Mouse (Mus musculus): ENCODE data around the gene Sppl2c.
A peak's percentile ranks its signal among the peaks of the same experiment; 100 is the strongest.
"Not testable (repeated sequence)": the region's sequence is repeated elsewhere in the genome, so short reads cannot be mapped to it uniquely, and the experiment has no call there.

Gene Sppl2c

DNA sequence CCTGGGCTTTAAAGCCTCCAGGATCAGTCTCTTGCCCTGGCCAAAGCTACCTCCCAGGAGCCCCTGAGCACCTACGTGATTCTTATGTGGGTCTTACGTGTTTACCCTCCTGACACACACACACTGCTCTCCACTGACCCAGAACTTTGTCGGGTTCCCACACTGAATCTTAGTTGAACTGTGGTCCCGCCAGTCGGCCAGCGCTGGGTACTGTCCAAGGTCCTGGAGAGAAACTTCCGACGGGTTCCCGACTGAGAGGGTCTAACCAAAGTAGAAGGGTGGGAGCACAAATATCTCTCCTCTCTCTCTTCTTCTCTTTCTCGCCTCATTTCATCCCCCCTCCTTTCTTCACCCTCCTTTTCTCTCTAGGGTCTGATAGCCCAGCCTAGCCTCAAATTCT is 11.7 kb downstream of the Sppl2c start:
- no peak for DNase-seq

- DNase-seq = no peak
Observed at GRCm38 (mm10) chr11:104203271-104203670, 17.1 kb downstream of the Sppl2c start.

DNA sequence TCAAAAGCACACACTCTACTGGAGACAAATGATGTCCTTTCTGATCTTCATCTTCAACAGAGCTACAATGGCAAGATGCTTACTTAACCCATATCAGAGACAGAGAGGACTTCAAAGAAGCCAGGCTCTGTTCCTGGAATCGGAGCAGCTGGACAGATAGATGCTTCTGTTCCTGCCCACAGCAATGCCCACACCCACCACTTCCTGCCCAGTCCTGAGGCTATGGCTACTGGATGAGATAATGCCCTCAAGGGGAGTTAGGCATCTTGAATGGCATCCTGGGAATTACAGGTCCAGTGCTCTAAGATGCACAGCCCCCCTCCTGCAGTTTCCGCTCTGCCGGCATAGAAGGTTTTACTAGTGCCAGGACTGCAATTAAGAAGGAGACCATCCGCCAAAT is 20.4 kb downstream of the Sppl2c start:
- no peak for DNase-seq

- DNase-seq = no peak
Observed at GRCm38 (mm10) chr11:104209041-104209440, 22.9 kb downstream of the Sppl2c start.

DNA sequence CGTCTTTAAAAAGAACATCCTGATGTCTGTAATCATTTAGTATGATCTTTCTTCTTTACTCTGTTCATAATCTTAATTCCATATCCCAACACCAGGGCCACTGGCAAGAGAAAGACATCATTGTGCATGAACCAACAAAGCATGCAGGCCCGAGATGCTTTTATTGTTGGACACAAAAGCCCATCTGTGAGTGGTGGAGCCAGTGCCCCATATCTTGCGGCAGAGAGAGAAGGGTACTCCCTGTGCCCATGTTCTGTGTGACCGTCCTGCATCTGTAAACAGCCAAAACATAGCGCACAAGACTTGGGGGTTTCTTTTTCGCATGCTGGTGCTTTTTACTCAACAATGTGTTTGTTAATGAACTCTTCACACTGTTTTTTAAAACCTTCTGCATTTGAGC is 25.1 kb downstream of the Sppl2c start:
- DNase-seq = no peak

DNA sequence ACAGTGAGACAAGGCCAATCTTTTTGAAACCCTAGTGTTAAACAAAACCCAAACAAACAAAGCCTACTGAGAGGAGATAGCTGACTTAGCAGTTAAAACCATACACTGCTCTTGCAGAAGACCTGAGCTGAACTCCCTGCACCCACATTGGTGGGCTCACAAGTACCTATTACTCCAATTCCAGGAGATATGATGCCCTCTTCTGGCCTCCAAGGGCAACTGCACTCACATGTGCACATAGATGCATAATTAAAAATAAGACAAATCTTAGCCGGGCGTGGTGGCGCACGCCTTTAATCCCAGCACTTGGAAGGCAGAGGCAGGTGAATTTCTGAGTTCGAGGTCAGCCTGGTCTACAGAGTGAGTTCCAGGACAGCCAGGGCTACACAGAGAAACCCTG is 28.0 kb downstream of the Sppl2c start:
- not testable (repeated sequence) for DNase-seq

DNA sequence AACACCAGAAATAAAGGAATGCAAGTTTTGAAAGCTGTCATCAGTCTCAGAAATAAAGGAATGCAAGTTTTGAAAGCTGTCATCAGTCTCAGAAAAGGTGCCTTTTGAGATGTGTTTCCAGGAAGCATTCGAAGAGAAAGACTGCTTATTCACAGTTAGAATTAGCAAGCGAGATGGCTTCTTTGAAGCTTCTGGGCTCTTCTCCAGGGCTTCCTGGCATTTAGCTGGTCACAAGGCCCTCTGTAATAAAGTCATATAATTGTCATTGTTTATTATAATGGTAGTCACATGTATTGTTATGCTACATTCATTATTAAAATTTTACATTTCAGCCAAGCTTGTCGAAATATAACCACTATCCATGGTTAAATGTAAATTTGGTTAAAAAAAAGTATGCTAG is 31.9 kb downstream of the Sppl2c start:
- no peak for DNase-seq

DNA sequence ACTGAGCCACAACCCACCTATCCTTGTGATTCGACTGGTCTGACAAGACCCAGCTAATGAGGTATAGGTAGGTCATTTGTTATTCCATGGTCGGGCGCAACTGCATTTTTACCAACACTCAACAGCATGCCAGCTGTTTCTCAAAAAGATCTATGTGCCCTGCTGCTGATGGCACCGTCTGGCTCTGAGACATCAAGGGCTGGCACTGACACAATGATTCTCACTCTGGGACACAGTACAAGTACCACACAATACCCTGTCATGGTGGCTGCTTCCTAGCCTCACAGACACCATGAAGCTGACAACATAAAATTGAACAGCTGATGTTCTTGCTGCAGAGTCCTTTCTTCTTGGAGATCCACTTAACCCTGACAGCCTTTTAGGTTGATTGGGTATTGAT is 34.2 kb downstream of the Sppl2c start:
- DNase-seq = no peak

DNA sequence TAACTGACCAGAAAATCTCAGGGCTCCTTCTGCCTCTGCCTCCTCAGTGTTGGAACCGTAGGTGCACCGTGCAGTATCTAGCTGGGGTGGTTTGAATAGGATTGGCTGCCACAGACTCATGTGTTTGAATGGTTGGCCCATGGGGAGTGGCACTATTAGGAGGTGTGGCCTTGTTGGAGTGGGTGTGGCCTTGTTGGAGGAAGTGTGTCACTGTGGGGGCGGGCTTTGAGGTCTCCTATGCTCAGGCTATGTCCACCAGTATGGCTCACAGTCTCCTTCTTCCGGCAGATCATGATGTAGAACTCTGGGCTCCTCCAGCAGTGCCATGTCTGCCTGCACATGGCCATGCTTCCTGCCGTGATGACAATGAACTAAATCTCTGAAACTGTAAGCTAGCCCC is 35.6 kb downstream of the Sppl2c start:
- DNase-seq = no peak

GRCm38 (mm10) chr11:104223301-104223700 is 37.2 kb downstream of the Sppl2c start:
- DNase-seq = no peak

DNA sequence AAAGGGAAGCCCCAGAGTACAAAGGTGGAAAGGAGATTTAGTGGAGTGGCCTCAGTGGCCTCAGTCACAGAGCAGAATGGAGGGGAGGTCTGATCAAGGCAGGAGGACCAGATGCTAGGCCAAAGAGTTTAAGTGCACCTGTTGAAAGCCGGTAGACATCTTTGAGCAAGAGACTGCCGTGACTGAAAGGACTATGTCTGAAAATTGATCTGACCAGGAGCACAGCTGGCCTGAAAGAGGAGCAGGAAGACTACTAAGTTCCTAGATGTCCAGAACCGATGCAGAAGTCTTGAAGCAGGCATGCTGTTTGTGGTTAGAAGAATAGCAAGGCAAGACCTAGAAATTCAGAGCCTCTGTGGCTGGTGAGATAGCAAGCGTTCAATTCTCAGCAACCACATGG is 43.3 kb downstream of the Sppl2c start:
- DNase-seq = no peak

GRCm38 (mm10) chr11:104230066-104230778 is 44.1 kb downstream of the Sppl2c start:
- DNase-seq = no peak

GRCm38 (mm10) chr11:104231041-104231911 is 45.1 kb downstream of the Sppl2c start, which contains the start of gene Mapt:
Gene Mapt (plus strand): TSS chr11:104231390.
- peak; percentile 92 for DNase-seq

DNA sequence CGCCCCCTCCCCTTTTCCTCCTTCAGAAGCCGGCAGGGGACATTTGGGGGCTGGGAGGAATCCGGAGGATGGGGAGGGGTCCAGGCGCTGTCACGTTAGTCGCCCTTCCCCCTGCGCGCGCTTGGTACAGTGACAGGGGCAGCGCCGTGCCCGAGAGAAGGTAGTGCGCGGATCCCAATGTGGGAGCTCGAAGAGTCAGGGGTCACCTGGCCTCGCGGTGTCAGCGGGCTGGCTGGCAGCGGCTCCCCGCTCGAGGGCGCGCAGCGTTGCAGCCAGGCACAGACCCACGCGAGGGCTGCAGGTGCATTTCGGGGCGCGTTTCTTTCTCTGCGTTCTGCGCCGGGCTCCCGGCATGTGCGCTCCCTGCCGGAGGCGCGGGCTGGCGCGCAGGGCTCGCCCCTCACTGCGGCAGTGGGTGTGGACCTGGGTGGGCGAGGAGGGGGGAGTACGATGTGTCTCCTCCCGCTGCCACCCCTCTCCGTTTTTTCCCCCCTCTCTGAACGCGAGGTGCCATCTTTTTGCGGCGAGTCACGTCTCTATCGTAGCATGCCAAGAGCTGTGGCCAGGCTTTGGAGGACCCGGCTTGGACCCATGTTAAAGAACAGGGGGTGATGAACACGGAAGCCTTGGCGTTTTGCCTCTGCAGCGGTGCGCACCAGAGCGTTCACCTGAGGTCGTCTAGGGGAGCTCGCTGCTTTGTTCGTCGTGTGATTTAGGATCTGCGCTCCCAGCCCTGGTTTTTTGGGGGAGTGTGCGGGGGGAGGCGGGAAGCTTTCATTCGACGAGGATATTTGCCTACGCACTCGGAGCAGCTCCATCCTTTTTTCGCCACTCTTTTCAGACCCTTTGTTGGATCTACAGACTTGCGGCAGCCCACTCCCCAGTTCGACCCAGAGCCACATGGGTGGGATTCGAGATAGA is 46.3 kb downstream of the Sppl2c start:
- DNase-seq = peak; percentile 65 to 73

GRCm38 (mm10) chr11:104233101-104233500 is 47.0 kb downstream of the Sppl2c start:
- no peak for DNase-seq

DNA sequence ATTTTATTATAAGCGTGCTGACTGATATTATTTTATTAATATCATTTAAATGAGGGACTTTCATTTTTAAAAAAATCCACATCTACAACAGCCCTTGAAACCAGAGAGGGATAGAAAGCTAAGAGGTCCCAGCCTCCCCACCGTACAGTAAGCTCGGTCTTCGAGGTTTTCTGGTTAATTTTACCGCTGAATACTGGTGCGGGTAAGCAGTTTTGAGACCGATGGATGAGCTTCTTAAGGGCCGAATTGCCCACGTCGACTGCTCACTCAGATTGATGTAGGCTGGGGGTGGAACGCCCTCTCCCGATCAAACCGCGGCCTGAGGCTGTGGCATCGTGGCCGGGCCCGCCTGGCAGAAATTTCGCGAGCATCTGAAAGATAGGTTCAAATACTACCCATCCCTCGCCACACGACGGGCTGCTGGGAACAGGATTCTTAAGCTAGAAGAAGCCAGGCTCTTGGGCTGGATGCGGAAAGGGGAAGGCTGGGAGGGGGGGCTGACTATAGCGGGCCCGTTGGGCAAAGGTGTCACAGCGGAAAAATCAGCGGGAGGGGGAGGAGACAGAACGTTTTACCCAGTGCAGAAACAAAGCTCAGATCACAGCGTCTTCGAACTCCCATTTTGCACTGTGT is 47.6 kb downstream of the Sppl2c start:
- DNase-seq = peak; percentile 53 to 54

- no peak for DNase-seq
Observed at GRCm38 (mm10) chr11:104234680-104235079, 48.6 kb downstream of the Sppl2c start.

- no peak for DNase-seq
Observed at GRCm38 (mm10) chr11:104235881-104236280, 49.8 kb downstream of the Sppl2c start.

- peak; percentile 84 to 87 for DNase-seq
Observed at GRCm38 (mm10) chr11:104237226-104237625, 51.1 kb downstream of the Sppl2c start.

DNA sequence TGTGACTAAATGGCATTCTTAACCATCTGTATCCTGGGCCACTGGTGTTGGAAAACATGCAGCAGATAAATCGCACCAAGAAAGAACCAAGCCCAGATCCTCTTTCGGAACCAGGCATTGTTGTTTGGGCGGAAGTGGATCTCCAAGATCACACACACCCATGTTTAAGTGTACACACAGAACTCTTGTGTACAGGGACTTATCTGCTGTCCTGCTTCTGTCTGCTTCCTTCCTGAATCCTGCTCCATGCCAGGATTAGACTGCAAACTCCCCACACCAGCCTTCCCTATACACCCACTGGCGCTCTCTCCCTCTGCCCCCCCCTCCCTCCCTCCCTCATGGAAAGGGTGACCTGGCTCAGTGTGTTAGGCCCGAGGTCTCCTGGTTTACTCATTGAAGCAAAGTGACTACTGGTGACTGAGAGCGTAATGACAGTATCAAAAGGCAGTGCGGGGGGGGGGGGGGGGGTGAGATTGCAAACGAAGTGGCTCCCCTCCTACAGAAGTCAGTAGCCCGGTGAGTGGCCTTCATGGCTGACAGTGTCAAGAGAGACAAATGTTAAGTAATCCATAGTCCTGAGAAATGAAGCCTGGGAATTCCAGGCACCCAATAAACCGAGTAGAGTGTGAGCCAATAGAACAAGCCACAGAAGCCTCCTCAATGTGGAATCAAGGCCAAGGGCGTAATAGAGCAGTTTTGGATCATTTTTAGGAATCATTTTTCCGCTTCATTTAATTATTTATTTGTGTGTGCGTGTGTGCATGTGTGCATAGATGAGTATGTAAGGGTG is 52.0 kb downstream of the Sppl2c start:
- no peak for DNase-seq
